Mouse (Mus musculus) heart, embryonic 14.5 days (tissue): ENCODE results near the gene Clip1. TPM values are rescaled to one million over a fixed set of nuclear protein-coding genes. Genes with fewer than 3 reads are reported as not detected.

Experiments used
- ATAC-seq: fragments of 200-750 bp; cut with Nextera tagmentation; 2 replicates; pipeline ENCODE4 v1.8.0; 2017; ENCODE audit warnings: low read depth, moderate TSS enrichment; ENCODE audit not compliant: insufficient number of reproducible peaks, insufficient read depth, low FRiP score
- H3K27ac ChIP-seq, 2 experiments: fragments of 200-500 bp in 1 of 2; fragments of 300-500 bp in 1 of 2; sonication (generic) in 1 of 2; replicated peaks in 1 of 2; 2 replicates each; pipeline ENCODE4 v1.5.1; 2012 to 2014; ENCODE audit warnings: low read depth in 2 of 2, low read length in 2 of 2, control low read depth in 1 of 2, mild to moderate bottlenecking in 1 of 2, mixed read lengths in 1 of 2; ENCODE audit not compliant: control insufficient read depth in 1 of 2, insufficient read depth in 1 of 2
- H3K27me3 ChIP-seq: fragments of 300-500 bp; sonication (generic); 2 replicates; pipeline ENCODE4 v1.6.1; 2014; ENCODE audit warnings: mild to moderate bottlenecking, low read length, control low read depth; ENCODE audit not compliant: control insufficient read depth, insufficient read depth
- H3K36me3 ChIP-seq: fragments of 300-500 bp; sonication (generic); 2 replicates; pipeline ENCODE4 v1.6.1; 2014; ENCODE audit warnings: mild to moderate bottlenecking, control low read depth, low read length, mixed read lengths; ENCODE audit not compliant: control insufficient read depth, insufficient read depth
- H3K4me1 ChIP-seq, 2 experiments: fragments of 200-500 bp in 1 of 2; fragments of 300-500 bp in 1 of 2; sonication (generic) in 1 of 2; 2 replicates each; pipeline ENCODE4 v1.6.1; 2012 to 2014; ENCODE audit warnings: low read length in 2 of 2, control low read depth in 1 of 2, mixed read lengths in 1 of 2; ENCODE audit not compliant: control insufficient read depth in 2 of 2, insufficient read depth in 2 of 2
- H3K4me2 ChIP-seq: fragments of 300-500 bp; sonication (generic); 2 replicates; pipeline ENCODE4 v1.6.1; 2014; ENCODE audit warnings: mild to moderate bottlenecking, low read length
- H3K4me3 ChIP-seq, 2 experiments: fragments of 200-500 bp in 1 of 2; fragments of 300-500 bp in 1 of 2; sonication (generic) in 1 of 2; 2 replicates each; pipeline ENCODE4 v1.5.1; 2012 to 2014; ENCODE audit warnings: low read length in 2 of 2, mild to moderate bottlenecking in 2 of 2, control low read depth in 1 of 2, low read depth in 1 of 2, moderate library complexity in 1 of 2; ENCODE audit not compliant: control insufficient read depth in 1 of 2, insufficient read depth in 1 of 2
- H3K9ac ChIP-seq: fragments of 300-500 bp; sonication (generic); 2 replicates; pipeline ENCODE4 v1.6.1; 2014; ENCODE audit warnings: mild to moderate bottlenecking, low read length
- H3K9me3 ChIP-seq: fragments of 300-500 bp; sonication (generic); 2 replicates; pipeline ENCODE4 v1.6.1; 2016; ENCODE audit warnings: low read length, control low read depth; ENCODE audit not compliant: control insufficient read depth
- WGBS: fragments of 180-500 bp; shearing (Covaris S2); extraction: QIAGEN DNeasy Blood & Tissue Kit; methylation state at CpG from one replicate; pipeline ENCODE4 v1.1.7; 2014; 5-methylcytosine and 5-hydroxymethylcytosine counted together
- polyA plus RNA-seq: library from polyadenylated mRNA; unstranded; fragments of >200 nt; fragmentation: Nextera tagmentation; extraction: Ambion mirVana; gene quantifications from 2 replicates; pipeline ENCODE4 v1.2.1, GENCODE M21; 2014

The Clip1 gene
- polyA plus RNA-seq, 1 experiment from 2014 or later = 50.5 TPM

- peak; percentile 87 for ATAC-seq
- peaks cover 37% of the 10 kb centered on the region for H3K36me3 ChIP-seq
- H3K4me1 ChIP-seq = peaks cover 2 to 9% of the 10 kb centered on the region in 2 experiments; a peak in 3 of 4 replicates
- peak within 1 kb of the TSS in 1 of 2 experiments; percentile 72; a peak in 2 of 4 replicates for H3K27ac ChIP-seq
- peak within 1 kb of the TSS; percentile 90 for H3K9ac ChIP-seq
- H3K4me3 ChIP-seq = peak within 1 kb of the TSS; percentile 56 to 93
- 1% methylated on average over 54 of the region's 54 CpGs for WGBS
- no peaks in the 10 kb centered on the region for H3K27me3 ChIP-seq
- no peaks in the 10 kb centered on the region for H3K9me3 ChIP-seq
- H3K4me2 ChIP-seq = peak within 1 kb of the TSS; percentile 76
These were observed 111.8 kb downstream of the Clip1 start, which contains the start of gene Vps33a for GRCm38 (mm10) chr5:123572357-123573186. TSS of gene Vps33a (minus strand) at chr5:123573038.

- Histone ChIP-seq H3K27me3 (no peaks in the 10 kb centered on the region), H3K4me1 (peaks cover 0 to 4% of the 10 kb centered on the region in 2 experiments; a peak in 1 of 4 replicates), H3K27ac (no peak overlapping the region), H3K4me2 (no peak overlapping the region), H3K36me3 (peaks cover 92% of the 10 kb centered on the region), H3K9ac (no peak overlapping the region), H3K9me3 (no peaks in the 10 kb centered on the region), H3K4me3 (no peak overlapping the region)
- WGBS = 91% methylated on average over 11 of the region's 11 CpGs
- ATAC-seq = no peak
These were observed 123.3 kb downstream of the Clip1 start for GRCm38 (mm10) chr5:123561128-123561527.

GRCm38 (mm10) chr5:123559588-123559987 is 124.8 kb downstream of the Clip1 start:
- no peak overlapping the region for H3K4me3 ChIP-seq
- H3K4me2 ChIP-seq = no peak overlapping the region
- peaks cover 91% of the 10 kb centered on the region for H3K36me3 ChIP-seq
- no peak for ATAC-seq
- no peaks in the 10 kb centered on the region for H3K27me3 ChIP-seq
- H3K9me3 ChIP-seq = no peaks in the 10 kb centered on the region
- peaks cover 0 to 4% of the 10 kb centered on the region in 2 experiments; a peak in 1 of 4 replicates for H3K4me1 ChIP-seq
- no peak overlapping the region for H3K27ac ChIP-seq
- no peak overlapping the region for H3K9ac ChIP-seq
- 87% methylated on average over 8 of the region's 8 CpGs for WGBS

GRCm38 (mm10) chr5:123556451-123556850 is 128.0 kb downstream of the Clip1 start:
- WGBS = 44% methylated on average over 2 of the region's 2 CpGs
- Histone ChIP-seq H3K4me3 (no peak overlapping the region), H3K4me1 (peaks cover 0 to 4% of the 10 kb centered on the region in 2 experiments; a peak in 1 of 4 replicates), H3K4me2 (no peak overlapping the region), H3K27me3 (no peaks in the 10 kb centered on the region), H3K36me3 (peaks cover 65% of the 10 kb centered on the region), H3K9me3 (no peaks in the 10 kb centered on the region), H3K9ac (no peak overlapping the region), H3K27ac (0 out of 4 replicates have a peak overlapping the region, but pooled peaks of 1 of the 2 experiments have one; percentile 2)
- ATAC-seq = no peak

GRCm38 (mm10) chr5:123555693-123556092 is 128.7 kb downstream of the Clip1 start:
- Histone ChIP-seq H3K27me3 (no peaks in the 10 kb centered on the region), H3K4me1 (peaks cover 0 to 4% of the 10 kb centered on the region in 2 experiments; a peak in 1 of 4 replicates), H3K4me3 (no peak overlapping the region), H3K9ac (no peak overlapping the region), H3K27ac (no peak overlapping the region), H3K36me3 (peaks cover 58% of the 10 kb centered on the region), H3K9me3 (no peaks in the 10 kb centered on the region), H3K4me2 (no peak overlapping the region)
- no peak for ATAC-seq
- WGBS = 77% methylated on average over 7 of the region's 7 CpGs

- Histone ChIP-seq H3K4me3 (no peak overlapping the region), H3K4me1 (peaks cover 0 to 3% of the 10 kb centered on the region in 2 experiments; a peak in 1 of 4 replicates), H3K27me3 (no peaks in the 10 kb centered on the region), H3K9ac (no peak overlapping the region), H3K4me2 (no peak overlapping the region), H3K27ac (no peak overlapping the region; a peak in 1 of 4 replicates), H3K9me3 (no peaks in the 10 kb centered on the region), H3K36me3 (peaks cover 82% of the 10 kb centered on the region)
- 88% methylated on average over 10 of the region's 10 CpGs for WGBS
- no peak for ATAC-seq
These were observed 150.6 kb downstream of the Clip1 start for GRCm38 (mm10) chr5:123533801-123534200.

GRCm38 (mm10) chr5:123530056-123530455 is 154.4 kb downstream of the Clip1 start:
- Histone ChIP-seq H3K27me3 (no peaks in the 10 kb centered on the region), H3K4me3 (no peak overlapping the region), H3K9me3 (no peaks in the 10 kb centered on the region), H3K4me2 (no peak overlapping the region), H3K9ac (no peak overlapping the region), H3K27ac (no peak overlapping the region), H3K36me3 (peaks cover 78% of the 10 kb centered on the region), H3K4me1 (peaks cover 0 to 3% of the 10 kb centered on the region in 2 experiments; a peak in 1 of 4 replicates)
- ATAC-seq = no peak
- WGBS = 83% methylated on average over 8 of the region's 8 CpGs
